10 mouse cellular contexts compared by ENCODE assay signal in the genomic region with DNA sequence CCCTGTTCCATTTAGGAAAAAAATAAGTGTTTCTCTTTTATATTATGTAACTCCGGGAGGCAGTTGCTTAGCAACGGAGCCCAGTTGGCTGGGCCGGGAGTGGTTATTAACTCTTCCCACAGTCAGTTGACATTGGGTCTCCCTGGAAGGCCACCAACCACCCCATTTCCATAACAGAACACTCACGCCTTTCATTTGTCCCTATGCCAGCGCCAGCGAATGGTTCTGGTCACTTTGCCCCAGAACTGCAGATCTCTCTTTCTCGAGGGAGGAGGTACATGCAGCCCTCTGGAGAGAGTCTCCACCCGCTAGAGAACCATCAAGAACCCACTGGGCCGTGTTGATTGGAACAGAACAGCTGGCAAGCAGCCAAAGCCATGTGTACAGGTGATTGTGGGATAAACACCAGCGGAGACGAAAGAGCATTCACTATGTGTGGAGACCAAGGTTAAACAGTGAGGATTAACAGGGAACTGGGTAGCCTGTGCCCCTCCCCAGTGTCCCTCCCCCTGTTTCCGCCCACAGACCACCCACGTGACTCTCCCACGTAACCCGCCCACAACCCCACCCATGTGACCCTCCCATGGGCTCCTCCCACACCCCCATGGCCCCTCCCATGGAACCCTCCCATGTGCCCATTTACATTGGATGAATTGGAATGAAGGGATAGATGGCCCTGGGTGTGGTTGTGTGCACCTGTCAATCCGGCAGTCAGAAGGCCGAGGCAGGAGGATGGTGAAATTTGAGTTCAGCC. TPM values are rescaled to one million over a fixed set of nuclear protein-coding genes. Genes with fewer than 3 reads are reported as not detected.
A peak's percentile ranks its signal among the peaks of the same experiment; 100 is the strongest.
DNase-seq lines count a peak whose midpoint lies in the region; ATAC-seq lines count a peak whose summit lies in the region.
"Had no signal": no experiment of that assay in that cellular context is flagged by ENCODE, and none has a peak within 500 bp of the region (broad histone marks: within the 10 kb centered on the region; RNA-seq: fewer than 3 reads in every experiment).

No protein-coding gene starts in this region.

- H3K4me3 ChIP-seq in neural tube, embryonic 11.5 days (ENCODE audit: low read depth, low read length) = no peak overlapping the region
- no peak overlapping the region for H3K4me3 ChIP-seq in midbrain, embryonic 15.5 days
- H3K4me3 ChIP-seq in heart, embryonic 12.5 days = no peak overlapping the region

- peak; percentile 31; the same call in 1 of the 2 replicates for ATAC-seq in neural tube, embryonic 11.5 days (ENCODE audit: insufficient read depth, low FRiP score, low TSS enrichment)
- ATAC-seq in midbrain, embryonic 15.5 days (replicated peaks) = peak; percentile 68
- ATAC-seq in heart, embryonic 12.5 days (ENCODE audit: insufficient number of reproducible peaks, low FRiP score) = no peak
- no peak for ATAC-seq in megakaryocyte, adult 5-6 weeks (ENCODE audit: poor library complexity, severe bottlenecking)

- H3K27me3 ChIP-seq in neural tube, embryonic 11.5 days (ENCODE audit: control insufficient read depth, insufficient read depth, low read length) = no peaks in the 10 kb centered on the region
- no peaks in the 10 kb centered on the region for H3K27me3 ChIP-seq in midbrain, embryonic 15.5 days (replicated peaks)
- peaks cover 58% of the 10 kb centered on the region for H3K27me3 ChIP-seq in heart, embryonic 12.5 days (replicated peaks)

- no peak overlapping the region for H3K27ac ChIP-seq in neural tube, embryonic 11.5 days (ENCODE audit: low read depth, low read length)
- peak overlapping the region; percentile 82 for H3K27ac ChIP-seq in midbrain, embryonic 15.5 days
- H3K27ac ChIP-seq in heart, embryonic 12.5 days (ENCODE audit: poor library complexity, severe bottlenecking) = no peak overlapping the region
- H3K27ac ChIP-seq: macrophage had no signal

- H3K4me1 ChIP-seq in neural tube, embryonic 11.5 days (ENCODE audit: control insufficient read depth, insufficient read depth, low read length) = peaks cover 5% of the 10 kb centered on the region; the same call in 1 of the 2 replicates
- peaks cover 66% of the 10 kb centered on the region for H3K4me1 ChIP-seq in midbrain, embryonic 15.5 days
- H3K4me1 ChIP-seq in heart, embryonic 12.5 days (replicated peaks) = no peaks in the 10 kb centered on the region

- H3K4me2 ChIP-seq in neural tube, embryonic 11.5 days (ENCODE audit: low read depth) = no peak overlapping the region
- peak overlapping the region; percentile 17 for H3K4me2 ChIP-seq in midbrain, embryonic 15.5 days
- no peak overlapping the region for H3K4me2 ChIP-seq in heart, embryonic 12.5 days

- 55% methylated on average over 14 of the region's 17 CpGs for WGBS in neural tube, embryonic 11.5 days
- 29% methylated on average over 17 of the region's 17 CpGs for WGBS in midbrain, embryonic 15.5 days
- WGBS in heart, embryonic 12.5 days = 62% methylated on average over 17 of the region's 17 CpGs

- peak; percentile 59 for DNase-seq in neural tube, embryonic 11.5 days (ENCODE audit: low spot score)
- DNase-seq in neural tube, embryonic 10.5 days (ENCODE audit: extremely low spot score, low spot score) = no peak
- peak; percentile 76 to 90 for DNase-seq in frontal cortex, adult 2 months (ENCODE audit: extremely low spot score in 1 of 2, low spot score in 1 of 2)
- DNase-seq in layer of hippocampus, postnatal 14 days (ENCODE audit: low spot score in 2 of 2) = peak; percentile 76 to 87
- no peak for DNase-seq in urinary bladder, postnatal 36 days (ENCODE audit: low spot score in 2 of 2)

- H3K9ac ChIP-seq in neural tube, embryonic 11.5 days (ENCODE audit: low read length) = no peak overlapping the region
- H3K9ac ChIP-seq in midbrain, embryonic 15.5 days = no peak overlapping the region
- H3K9ac ChIP-seq in heart, embryonic 12.5 days = no peak overlapping the region

- no peaks in the 10 kb centered on the region for H3K36me3 ChIP-seq in neural tube, embryonic 11.5 days (ENCODE audit: control insufficient read depth, insufficient read depth, low read length)
- no peaks in the 10 kb centered on the region for H3K36me3 ChIP-seq in midbrain, embryonic 15.5 days (replicated peaks)
- H3K36me3 ChIP-seq in heart, embryonic 12.5 days = no peaks in the 10 kb centered on the region
- H3K36me3 ChIP-seq: G1E had no signal

- no peaks in the 10 kb centered on the region for H3K9me3 ChIP-seq in neural tube, embryonic 11.5 days (ENCODE audit: control insufficient read depth, low read length)
- H3K9me3 ChIP-seq in midbrain, embryonic 15.5 days = no peaks in the 10 kb centered on the region
- no peaks in the 10 kb centered on the region for H3K9me3 ChIP-seq in heart, embryonic 12.5 days (replicated peaks)

RNA-seq across cellular contexts. Expression of a gene that starts 24.8 kb away (rescaled TPM):
- 4.7 and 4.8 TPM in 2 replicates for polyA plus RNA-seq in neural tube, embryonic 11.5 days (2014; fragmentation: Nextera tagmentation; extraction: Ambion mirVana)
- polyA plus RNA-seq in frontal cortex, adult 2 months (2012; rRNA removed) = 82.2 and 82.5 TPM in 2 replicates
- 100 to 1,000 TPM; 202 to 218 TPM for total RNA-seq in layer of hippocampus, postnatal 14 days (2021)
- 65.4 and 67.5 TPM in 2 replicates for polyA plus RNA-seq in midbrain, embryonic 15.5 days (2015; fragmentation: Nextera tagmentation; extraction: Ambion mirVana)
- 0.31 and 0.48 TPM in 2 replicates for polyA plus RNA-seq in heart, embryonic 12.5 days (2016; fragmentation: Nextera tagmentation; extraction: Ambion mirVana)
- not detected in 2 replicates for total RNA-seq in megakaryocyte, adult 5-6 weeks (2015)
- total RNA-seq in megakaryocyte, adult 5-6 weeks (2017) = not detected in 2 replicates
- polyA plus RNA-seq: G1E, macrophage had no signal

Comparison
In these comparisons a context has a peak if more than half of its experiments do, and no peak if none do; other contexts are left out.
1. DNase-seq: peak in neural tube, embryonic 11.5 days (single experiment), frontal cortex, adult 2 months (2 of 2) and layer of hippocampus, postnatal 14 days (2 of 2); none in neural tube, embryonic 10.5 days (single experiment) and urinary bladder, postnatal 36 days (0 of 2).
2. ATAC-seq: peak in neural tube, embryonic 11.5 days (single experiment) and midbrain, embryonic 15.5 days (single experiment); none in heart, embryonic 12.5 days (single experiment) and megakaryocyte, adult 5-6 weeks (single experiment).
3. RNA of a gene that starts 24.8 kb away (polyA plus RNA-seq): 82.2 to 82.5 TPM in frontal cortex, adult 2 months and 65.4 to 67.5 TPM in midbrain, embryonic 15.5 days; 4.7 to 4.8 TPM in neural tube, embryonic 11.5 days and 0.31 to 0.48 TPM in heart, embryonic 12.5 days; every median in the first group is over 10 times any median in the second.